Mouse (Mus musculus) liver, adult 2 months (tissue): ENCODE measurements around the gene Ppp1ca.

Experiments used
- CTCF ChIP-seq: fragments of 200-500 bp; IDR thresholded peaks from 2 replicates; pipeline ENCODE4 v1.5.1; 2011; ENCODE audit warnings: low read depth, low read length, control low read depth
- POLR2A ChIP-seq: fragments of 200-500 bp; IDR thresholded peaks from 2 replicates; pipeline ENCODE4 v1.6.1; 2011; ENCODE audit warnings: low read length, control low read depth; ENCODE audit not compliant: insufficient read depth; ENCODE audit errors: extremely low read depth

GRCm38 (mm10) chr19:4163543-4163887, 28.4 kb upstream of the Ppp1ca start:
- TF ChIP-seq POLR2A (no peak), CTCF (no peak)
